Mouse (Mus musculus) hindbrain, postnatal 0 days (tissue): ENCODE measurements around the gene Aurkaip1. TPM values are rescaled to one million over a fixed set of nuclear protein-coding genes. Genes with fewer than 3 reads are reported as not detected.

Experiments used
- ATAC-seq: fragments of 200-750 bp; cut with Nextera tagmentation; 2 replicates; pipeline ENCODE4 v1.8.0; 2017; ENCODE audit warnings: mild to moderate bottlenecking, moderate TSS enrichment, moderate library complexity
- DNase-seq: peaks from one replicate; pipeline ENCODE4 v3.0.0-alpha.2; 2015; ENCODE audit warnings: low spot score
- H3K27ac ChIP-seq: fragments of 300-500 bp; sonication (generic); 2 replicates; pipeline ENCODE4 v1.5.1; 2014; ENCODE audit warnings: mild to moderate bottlenecking
- H3K27me3 ChIP-seq: fragments of 300-500 bp; sonication (generic); 2 replicates; pipeline ENCODE4 v1.6.1; 2014; ENCODE audit warnings: low read length, mixed read lengths; ENCODE audit not compliant: insufficient read depth
- H3K36me3 ChIP-seq: fragments of 300-500 bp; sonication (generic); 2 replicates; pipeline ENCODE4 v1.6.1; 2014; ENCODE audit warnings: low read length, mixed read lengths; ENCODE audit not compliant: insufficient read depth
- H3K4me1 ChIP-seq: fragments of 300-500 bp; sonication (generic); 2 replicates; pipeline ENCODE4 v1.6.1; 2014; ENCODE audit warnings: antibody characterized with exemption, low read length, mixed read lengths; ENCODE audit not compliant: insufficient read depth
- H3K4me2 ChIP-seq: fragments of 300-500 bp; sonication (generic); 2 replicates; pipeline ENCODE4 v1.6.1; 2014; ENCODE audit warnings: low read depth, mild to moderate bottlenecking, low read length, moderate library complexity, mixed read lengths
- H3K4me3 ChIP-seq: fragments of 300-500 bp; sonication (generic); 2 replicates; pipeline ENCODE4 v1.5.1; 2014; ENCODE audit warnings: low read length
- H3K9ac ChIP-seq: fragments of 300-500 bp; sonication (generic); replicated peaks from 2 replicates; pipeline ENCODE4 v1.6.1; 2014; ENCODE audit warnings: mild to moderate bottlenecking, low read length, moderate library complexity, mixed read lengths
- H3K9me3 ChIP-seq: fragments of 300-500 bp; sonication (generic); 2 replicates; pipeline ENCODE4 v1.6.1; 2016; ENCODE audit warnings: low read length, mixed read lengths
- CTCF ChIP-seq: IDR thresholded peaks from 2 replicates; pipeline ENCODE4 v1.5.1; 2016; ENCODE audit warnings: antibody characterized with exemption, control low read depth, low read depth
- WGBS: fragments of 180-500 bp; shearing (Covaris S2); extraction: QIAGEN DNeasy Blood & Tissue Kit; methylation state at CpG from one replicate; pipeline ENCODE4 v1.1.7; 2014; 5-methylcytosine and 5-hydroxymethylcytosine counted together
- polyA plus RNA-seq: library from polyadenylated mRNA; unstranded; fragments of >200 nt; fragmentation: Nextera tagmentation; extraction: Ambion mirVana; gene quantifications from 2 replicates; pipeline ENCODE4 v1.2.1, GENCODE M21; 2015
- total RNA-seq: library from RNA; depleted of rRNA; stranded (reverse); fragments of >200 nt; gene quantifications from 2 replicates; pipeline ENCODE4 v1.2.3, GENCODE M21; 2014

Aurkaip1 gene
- total and polyA plus RNA-seq, 2 experiments from 2014 or later: 143 to 162 TPM

DNA sequence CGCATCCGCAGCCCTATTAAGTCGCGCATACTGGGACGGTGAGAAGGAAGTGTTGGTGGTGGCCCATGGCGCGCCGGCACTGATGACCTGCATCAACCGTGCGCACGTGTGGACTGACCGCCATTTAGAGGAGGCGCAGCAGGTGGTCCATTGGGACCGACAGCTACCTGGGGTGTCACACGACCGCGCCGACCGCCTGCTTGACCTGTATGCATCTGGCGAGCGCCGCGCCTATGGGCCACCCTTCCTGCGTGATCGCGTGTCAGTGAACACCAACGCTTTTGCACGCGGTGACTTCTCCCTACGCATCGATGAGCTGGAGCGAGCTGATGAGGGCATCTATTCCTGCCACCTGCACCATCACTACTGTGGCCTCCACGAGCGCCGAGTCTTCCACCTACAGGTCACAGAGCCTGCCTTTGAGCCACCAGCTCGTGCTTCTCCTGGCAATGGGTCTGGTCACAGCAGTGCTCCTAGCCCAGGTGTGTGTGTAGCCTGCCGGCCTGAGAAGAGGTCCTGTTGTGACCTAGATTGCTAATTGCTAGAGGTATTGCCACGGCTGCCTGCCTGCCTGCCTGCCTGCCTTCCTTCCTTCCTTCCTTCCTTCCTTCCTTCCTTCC is 10.7 kb downstream of the Aurkaip1 start:
- DNase-seq (no peak), ATAC-seq (peak; percentile 4; the same call in 1 of the 2 replicates)
- no peaks in the 10 kb centered on the region for H3K9me3 ChIP-seq
- H3K27me3 ChIP-seq: peaks cover 4% of the 10 kb centered on the region; the same call in 1 of the 2 replicates
- peak overlapping the region; percentile 30; the same call in 1 of the 2 replicates for H3K4me3 ChIP-seq
- H3K27ac ChIP-seq: no peak overlapping the region
- no peak for TF ChIP-seq CTCF
- peak overlapping the region; percentile 57 for H3K4me2 ChIP-seq
- WGBS: 41% methylated on average over 38 of the region's 38 CpGs
- no peak overlapping the region for H3K9ac ChIP-seq
- H3K36me3 ChIP-seq: no peaks in the 10 kb centered on the region
- H3K4me1 ChIP-seq: peaks cover 5% of the 10 kb centered on the region

DNA sequence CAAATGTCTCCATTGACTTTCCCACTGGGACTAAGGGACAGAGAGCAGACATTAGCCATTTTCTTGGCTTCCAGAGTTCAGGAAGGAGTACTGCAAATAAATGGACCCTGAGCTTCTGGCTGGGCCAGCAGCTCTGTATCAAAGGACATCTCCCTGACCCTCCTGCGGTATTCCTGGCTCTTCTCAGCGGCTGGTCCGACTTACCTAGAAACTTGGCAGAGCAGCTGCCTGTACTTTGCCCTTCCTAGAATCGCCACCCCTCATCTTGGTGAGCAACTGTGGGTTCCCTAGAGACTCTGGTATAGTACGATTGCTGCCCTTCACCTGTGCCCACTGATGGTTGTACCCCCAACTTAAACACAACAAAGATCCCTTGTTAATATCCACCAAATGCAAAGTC is 12.2 kb downstream of the Aurkaip1 start:
- ATAC-seq: no peak

DNA sequence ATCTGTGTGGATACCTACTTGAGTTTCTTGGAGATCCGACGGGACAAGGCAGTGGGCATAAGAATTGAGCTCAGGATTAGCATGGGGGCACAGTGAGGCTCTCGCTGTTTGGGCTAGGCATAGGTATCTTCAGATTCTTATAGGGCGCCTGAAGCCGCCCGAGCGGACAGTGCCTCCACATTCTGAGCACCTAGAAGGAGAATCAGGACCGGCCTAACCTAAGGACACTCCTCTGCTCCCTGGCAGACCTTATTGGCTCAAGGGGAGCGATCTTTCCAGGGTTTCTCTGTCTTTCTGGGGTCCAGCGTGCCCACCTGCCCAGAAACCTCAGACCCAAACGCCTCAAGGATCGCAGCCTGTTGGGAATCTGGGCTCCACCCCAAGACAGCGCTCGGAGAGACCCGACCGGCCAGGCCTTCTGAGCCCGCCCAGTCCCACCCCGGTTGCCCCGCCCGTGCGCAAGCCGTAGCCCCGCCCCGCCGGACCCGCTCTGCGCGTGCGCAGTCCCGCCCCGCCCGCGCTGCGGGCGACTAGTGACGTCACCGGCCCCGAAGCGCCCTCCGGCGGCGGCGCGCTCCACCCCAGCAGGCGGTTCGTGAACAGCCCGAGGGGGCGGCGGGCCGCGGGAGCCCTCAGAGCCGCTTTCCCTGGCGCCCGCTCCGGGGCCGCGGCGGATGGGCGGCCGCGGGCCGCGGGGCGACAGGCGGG is 16.0 kb downstream of the Aurkaip1 start, which contains the start of gene Dvl1:
Gene Dvl1, plus strand, starts transcription at position 532 of the 708 bp plus-strand sequence.
- ATAC-seq: peak; percentile 90
- Histone ChIP-seq H3K4me3 (peak within 1 kb of the TSS; percentile 90), H3K27me3 (no peaks in the 10 kb centered on the region), H3K9ac (peak within 1 kb of the TSS; percentile 87), H3K27ac (peak within 1 kb of the TSS; percentile 83), H3K36me3 (no peaks in the 10 kb centered on the region), H3K4me1 (peaks cover 35% of the 10 kb centered on the region), H3K9me3 (no peaks in the 10 kb centered on the region), H3K4me2 (peak within 1 kb of the TSS; percentile 68)
- peak; percentile 94 for DNase-seq
- no peak for TF ChIP-seq CTCF
- 3% methylated on average over 55 of the region's 65 CpGs for WGBS

More for the DNA sequence above, 12.2 kb downstream of the Aurkaip1 start:
- no peak overlapping the region for H3K27ac ChIP-seq
- no peaks in the 10 kb centered on the region for H3K36me3 ChIP-seq
- H3K4me3 ChIP-seq: no peak overlapping the region
- H3K4me2 ChIP-seq: no peak overlapping the region
- H3K9ac ChIP-seq: no peak overlapping the region
- H3K27me3 ChIP-seq: peaks cover 4% of the 10 kb centered on the region; the same call in 1 of the 2 replicates
- DNase-seq: no peak
- H3K4me1 ChIP-seq: peaks cover 10% of the 10 kb centered on the region
- no peaks in the 10 kb centered on the region for H3K9me3 ChIP-seq
- WGBS: 86% methylated on average over 5 of the region's 5 CpGs
- no peak for TF ChIP-seq CTCF

DNA sequence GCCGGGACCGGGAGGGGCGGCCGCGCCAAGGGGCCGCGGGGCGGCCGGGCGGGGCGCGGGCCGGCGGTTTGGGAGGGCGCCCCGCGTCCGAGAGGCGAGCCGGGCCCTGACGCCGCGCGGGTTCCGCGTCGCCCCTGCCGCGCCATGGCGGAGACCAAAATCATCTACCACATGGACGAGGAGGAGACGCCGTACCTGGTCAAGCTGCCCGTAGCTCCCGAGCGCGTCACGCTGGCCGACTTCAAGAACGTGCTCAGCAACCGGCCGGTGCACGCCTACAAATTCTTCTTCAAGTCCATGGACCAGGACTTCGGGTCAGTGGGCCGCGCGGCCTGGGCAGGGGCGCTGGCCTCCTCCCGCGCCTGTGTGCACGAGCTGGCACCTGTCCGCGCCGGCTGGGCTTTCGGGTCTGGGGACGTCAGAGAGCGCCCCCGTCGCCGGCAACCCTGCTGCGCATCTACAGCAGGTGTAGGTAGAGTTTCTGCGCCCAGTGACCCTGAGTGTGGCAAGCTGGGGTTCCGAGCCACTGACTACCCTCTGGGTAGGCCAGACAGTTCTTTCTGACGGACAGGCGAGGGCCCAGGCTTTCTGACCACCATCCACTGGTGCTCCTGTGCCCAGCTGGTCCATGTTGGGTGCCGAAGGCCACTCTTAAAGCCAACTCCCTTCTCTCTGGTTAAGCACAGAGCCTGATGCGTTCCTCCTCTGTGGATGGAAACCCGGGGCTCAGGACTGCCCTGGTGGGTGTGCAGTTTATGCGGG is 16.7 kb downstream of the Aurkaip1 start:
- Histone ChIP-seq H3K36me3 (no peaks in the 10 kb centered on the region), H3K27me3 (no peaks in the 10 kb centered on the region), H3K9me3 (no peaks in the 10 kb centered on the region), H3K27ac (peak overlapping the region; percentile 83), H3K4me3 (peak overlapping the region; percentile 90), H3K4me2 (peak overlapping the region; percentile 68), H3K4me1 (peaks cover 35% of the 10 kb centered on the region), H3K9ac (peak overlapping the region; percentile 87)
- WGBS: 1% methylated on average over 52 of the region's 69 CpGs
- DNase-seq (peak; percentile 59), ATAC-seq (peak; percentile 50)
- TF ChIP-seq CTCF: 0 out of 2 replicates have a peak, but pooled peaks have one; percentile 16

DNA sequence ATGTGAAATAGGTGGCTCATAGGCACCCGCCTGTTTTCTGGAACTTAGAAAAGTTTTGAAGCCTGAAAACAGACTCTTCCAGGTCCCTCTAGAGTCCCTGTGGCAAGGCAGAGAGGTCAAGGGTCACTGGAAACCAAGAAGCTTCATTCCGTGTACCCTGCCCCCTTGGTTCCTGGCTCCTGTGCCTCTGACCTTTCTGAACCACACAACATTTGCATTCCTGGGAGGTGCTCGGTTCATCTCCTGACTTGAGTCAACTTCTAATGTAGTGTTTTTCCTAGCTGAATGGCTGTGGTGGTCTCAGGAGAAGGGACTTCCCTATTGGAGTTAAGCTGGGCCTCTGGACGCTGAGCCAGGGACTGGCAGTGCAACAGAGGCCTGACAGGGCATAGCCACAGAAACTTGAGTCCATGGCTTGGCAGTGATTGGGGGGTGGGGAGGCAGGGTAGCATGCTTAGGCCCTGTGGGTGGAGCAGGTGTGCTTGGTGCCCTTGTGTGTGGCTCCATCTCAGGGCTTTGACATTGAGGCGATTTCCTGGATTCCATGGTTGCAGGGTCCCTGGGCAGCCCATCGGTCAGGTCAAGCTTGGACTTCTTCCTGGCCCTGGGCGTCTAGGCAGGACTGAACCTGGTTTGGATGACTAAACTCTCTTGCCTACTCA is 17.5 kb downstream of the Aurkaip1 start:
- no peak for DNase-seq

DNA sequence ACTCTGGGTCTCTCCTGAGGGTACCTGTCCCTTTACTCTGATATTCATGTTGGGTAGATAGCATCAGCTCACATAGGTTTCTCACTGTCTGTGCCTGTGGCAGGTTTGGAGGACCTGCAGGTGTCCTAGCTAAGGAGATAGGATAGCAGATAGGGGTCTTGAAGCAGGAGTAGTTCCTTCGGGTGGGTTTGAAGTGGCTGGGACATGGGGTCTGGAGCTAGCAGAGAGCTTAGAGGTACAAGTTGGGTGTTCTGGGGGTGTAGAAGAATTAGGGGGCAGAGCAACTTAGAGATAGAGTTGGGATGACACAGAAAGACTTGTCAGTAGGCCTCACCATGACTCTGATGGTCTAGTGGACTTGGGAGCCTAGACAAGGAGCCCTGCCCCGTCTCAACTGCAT is 18.3 kb downstream of the Aurkaip1 start:
- H3K27ac ChIP-seq: no peak overlapping the region
- no peaks in the 10 kb centered on the region for H3K9me3 ChIP-seq
- ATAC-seq (no peak), DNase-seq (no peak)
- H3K4me3 ChIP-seq: no peak overlapping the region
- peak overlapping the region; percentile 68 for H3K4me2 ChIP-seq
- H3K27me3 ChIP-seq: no peaks in the 10 kb centered on the region
- H3K4me1 ChIP-seq: peaks cover 35% of the 10 kb centered on the region
- WGBS: 89% methylated on average over 2 of the region's 2 CpGs
- no peak overlapping the region for H3K9ac ChIP-seq
- no peak for TF ChIP-seq CTCF
- 0 out of 2 replicates have a peak, but pooled peaks cover 4% of the 10 kb centered on the region for H3K36me3 ChIP-seq

More for the DNA sequence above, 17.5 kb downstream of the Aurkaip1 start:
- no peak for ATAC-seq
- no peaks in the 10 kb centered on the region for H3K36me3 ChIP-seq
- no peak overlapping the region for H3K27ac ChIP-seq
- H3K9me3 ChIP-seq: no peaks in the 10 kb centered on the region
- 54% methylated on average over 7 of the region's 7 CpGs for WGBS
- peak overlapping the region; percentile 90 for H3K4me3 ChIP-seq
- no peaks in the 10 kb centered on the region for H3K27me3 ChIP-seq
- peak overlapping the region; percentile 68 for H3K4me2 ChIP-seq
- TF ChIP-seq CTCF: no peak
- H3K9ac ChIP-seq: peak overlapping the region; percentile 87
- H3K4me1 ChIP-seq: peaks cover 35% of the 10 kb centered on the region
